Comparison of ENCODE assay signal across 9 mouse cellular contexts in the genomic region with DNA sequence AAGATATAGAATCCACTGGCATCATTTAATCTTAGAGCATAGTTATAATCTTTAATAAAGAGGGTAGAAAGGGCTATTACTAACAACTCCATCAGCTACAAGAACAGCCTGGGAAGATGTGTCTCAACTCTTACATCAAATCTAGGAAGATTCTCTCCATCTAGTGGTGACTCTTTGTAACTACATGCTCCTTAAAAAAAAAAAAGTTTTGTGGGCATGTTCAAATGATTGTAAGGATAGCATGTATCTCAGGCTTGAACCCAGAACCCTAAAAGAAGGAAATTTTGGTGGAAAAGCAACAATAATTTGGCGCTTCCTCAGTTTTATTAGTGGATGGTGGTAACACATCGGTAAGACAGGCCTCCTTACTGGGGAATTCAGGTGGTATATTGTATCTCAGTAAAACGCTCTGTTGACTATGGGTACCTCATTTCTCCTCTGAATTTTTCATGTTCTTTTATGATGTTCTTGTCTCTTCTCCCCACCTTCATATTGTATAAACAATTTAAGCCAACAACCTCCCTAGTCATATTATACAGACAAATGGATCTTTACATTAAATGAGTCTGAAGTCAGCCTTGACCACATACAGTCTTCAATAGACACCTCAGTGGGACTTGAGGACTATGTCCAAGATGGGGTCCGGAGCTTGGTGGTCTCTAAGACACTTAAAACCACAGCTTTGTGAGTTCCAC. TPM values are rescaled to one million over a fixed set of nuclear protein-coding genes. Genes with fewer than 3 reads are reported as not detected.
DNase-seq lines count a peak whose midpoint lies in the region; ATAC-seq and TF ChIP-seq lines count a peak whose summit lies in the region.
"Had no signal": no experiment of that assay in that cellular context is flagged by ENCODE, and none has a peak within 500 bp of the region (broad histone marks: within the 10 kb centered on the region; RNA-seq: fewer than 3 reads in every experiment).

No protein-coding gene starts in this region.

- H3K9me3 ChIP-seq in kidney, embryonic 15.5 days (replicated peaks) = no peaks in the 10 kb centered on the region
- no peaks in the 10 kb centered on the region for H3K9me3 ChIP-seq in kidney, embryonic 14.5 days (ENCODE audit: control insufficient read depth, low read length)
- no peaks in the 10 kb centered on the region for H3K9me3 ChIP-seq in hindbrain, postnatal 0 days (ENCODE audit: low read length)
- H3K9me3 ChIP-seq: liver, embryonic 15.5 days had no signal

- no peaks in the 10 kb centered on the region for H3K36me3 ChIP-seq in kidney, embryonic 15.5 days
- no peaks in the 10 kb centered on the region for H3K36me3 ChIP-seq in kidney, embryonic 14.5 days (ENCODE audit: control insufficient read depth, insufficient read depth, low read length)
- no peaks in the 10 kb centered on the region for H3K36me3 ChIP-seq in hindbrain, postnatal 0 days (ENCODE audit: insufficient read depth, low read length)
- H3K36me3 ChIP-seq: liver, embryonic 15.5 days had no signal

- no peak overlapping the region for H3K4me3 ChIP-seq in kidney, embryonic 15.5 days (replicated peaks)
- no peak overlapping the region for H3K4me3 ChIP-seq in kidney, embryonic 14.5 days (ENCODE audit: low read length)
- H3K4me3 ChIP-seq in hindbrain, postnatal 0 days (ENCODE audit: low read length) = no peak overlapping the region
- H3K4me3 ChIP-seq: liver, embryonic 15.5 days had no signal

- no peak overlapping the region for H3K4me2 ChIP-seq in kidney, embryonic 15.5 days
- H3K4me2 ChIP-seq in kidney, embryonic 14.5 days (replicated peaks; ENCODE audit: low read depth, low read length) = no peak overlapping the region
- H3K4me2 ChIP-seq in hindbrain, postnatal 0 days (ENCODE audit: low read depth, low read length) = no peak overlapping the region
- H3K4me2 ChIP-seq: liver, embryonic 15.5 days had no signal

- no peaks in the 10 kb centered on the region for H3K4me1 ChIP-seq in kidney, embryonic 15.5 days
- H3K4me1 ChIP-seq in kidney, embryonic 14.5 days (ENCODE audit: control insufficient read depth, insufficient read depth, low read length) = no peaks in the 10 kb centered on the region
- no peaks in the 10 kb centered on the region for H3K4me1 ChIP-seq in hindbrain, postnatal 0 days (ENCODE audit: insufficient read depth, low read length)
- H3K4me1 ChIP-seq: liver, embryonic 15.5 days had no signal

- H3K27ac ChIP-seq in kidney, embryonic 15.5 days = no peak overlapping the region
- H3K27ac ChIP-seq in kidney, embryonic 14.5 days (ENCODE audit: low read depth, low read length) = no peak overlapping the region
- H3K27ac ChIP-seq in hindbrain, postnatal 0 days = no peak overlapping the region
- H3K27ac ChIP-seq: liver, embryonic 15.5 days had no signal

- WGBS in kidney, embryonic 15.5 days = 49% methylated on average over 4 of the region's 4 CpGs
- WGBS in kidney, embryonic 14.5 days = 50% methylated on average over 4 of the region's 4 CpGs
- WGBS in hindbrain, postnatal 0 days = 44% methylated on average over 4 of the region's 4 CpGs

- no peaks in the 10 kb centered on the region for H3K27me3 ChIP-seq in kidney, embryonic 15.5 days
- no peaks in the 10 kb centered on the region for H3K27me3 ChIP-seq in kidney, embryonic 14.5 days (ENCODE audit: control insufficient read depth, insufficient read depth, low read length)
- H3K27me3 ChIP-seq in hindbrain, postnatal 0 days (ENCODE audit: insufficient read depth, low read length) = no peaks in the 10 kb centered on the region
- H3K27me3 ChIP-seq: liver, embryonic 15.5 days had no signal

- ATAC-seq in kidney, embryonic 15.5 days (replicated peaks; ENCODE audit: low FRiP score) = peak; percentile 22; the same call in 1 of the 2 replicates
- ATAC-seq in kidney, embryonic 14.5 days (ENCODE audit: low FRiP score, low TSS enrichment) = no peak
- 0 out of 2 replicates have a peak, but pooled peaks have one; percentile 38 for ATAC-seq in hindbrain, postnatal 0 days

- no peak overlapping the region for H3K9ac ChIP-seq in kidney, embryonic 15.5 days
- no peak overlapping the region for H3K9ac ChIP-seq in kidney, embryonic 14.5 days (ENCODE audit: low read depth, low read length)
- no peak overlapping the region for H3K9ac ChIP-seq in hindbrain, postnatal 0 days (replicated peaks; ENCODE audit: low read length)
- H3K9ac ChIP-seq: liver, embryonic 15.5 days had no signal

- peak; percentile 35 for DNase-seq in CD4-positive helper T cell, adult 2 months (ENCODE audit: low read depth, low spot score)
- DNase-seq in NIH3T3 (ENCODE audit: low read depth) = peak; percentile 73
- peak; percentile 58 for DNase-seq in hindbrain, postnatal 0 days (ENCODE audit: low spot score)
- DNase-seq in thymus, postnatal 25 days = no peak
- no peak for DNase-seq in right cerebral cortex, postnatal 25 days
- no peak for DNase-seq in cerebellum, adult 9-11 months

- TF ChIP-seq CTCF in hindbrain, postnatal 0 days (IDR thresholded peaks at IDR 0.05; ENCODE audit: low read depth) = peak; percentile 73

RNA-seq across cellular contexts. Expression of gene Lrrc40, which starts 40.4 kb away (rescaled TPM):
- polyA plus RNA-seq in kidney, embryonic 15.5 days (2015; fragmentation: Nextera tagmentation; extraction: Ambion mirVana) = 59.4 and 61.2 TPM in 2 replicates
- 52.7 and 66.5 TPM in 2 replicates for polyA plus RNA-seq in kidney, embryonic 14.5 days (2014; fragmentation: Nextera tagmentation; extraction: Ambion mirVana)
- total RNA-seq in hindbrain, postnatal 0 days (2014; rRNA removed) = 30.9 and 41.8 TPM in 2 replicates
- polyA plus RNA-seq in hindbrain, postnatal 0 days (2015; fragmentation: Nextera tagmentation; extraction: Ambion mirVana) = 47.7 and 48.7 TPM in 2 replicates

RNA-seq across cellular contexts. Expression of gene Srsf11, which starts 40.4 kb away (rescaled TPM):
- 286 and 299 TPM in 2 replicates for polyA plus RNA-seq in kidney, embryonic 15.5 days (2015; fragmentation: Nextera tagmentation; extraction: Ambion mirVana)
- 286 and 338 TPM in 2 replicates for polyA plus RNA-seq in kidney, embryonic 14.5 days (2014; fragmentation: Nextera tagmentation; extraction: Ambion mirVana)
- 159 and 182 TPM in 2 replicates for total RNA-seq in hindbrain, postnatal 0 days (2014; rRNA removed)
- 180 and 182 TPM in 2 replicates for polyA plus RNA-seq in hindbrain, postnatal 0 days (2015; fragmentation: Nextera tagmentation; extraction: Ambion mirVana)

Comparison
In these comparisons a context has a peak if more than half of its experiments do, and no peak if none do; other contexts are left out.
1. DNase-seq: peak in CD4-positive helper T cell, adult 2 months (single experiment), NIH3T3 (single experiment) and hindbrain, postnatal 0 days (single experiment); none in thymus, postnatal 25 days (single experiment), right cerebral cortex, postnatal 25 days (single experiment) and cerebellum, adult 9-11 months (single experiment).